Mouse (Mus musculus) granulocyte monocyte progenitor cell, adult 5-6 weeks (primary cell): ENCODE data around the gene Ephb2. TPM values are rescaled to one million over a fixed set of nuclear protein-coding genes. Genes with fewer than 3 reads are reported as not detected.

Experiments used
- ATAC-seq: replicated peaks from 2 replicates; pipeline ENCODE4 v1.8.0; 2016; ENCODE audit warnings: mild to moderate bottlenecking, moderate TSS enrichment, inconsistent platforms; ENCODE audit not compliant: poor library complexity, severe bottlenecking
- total RNA-seq, 2 experiments: library from RNA; stranded (forward) in 1 of 2; stranded (reverse) in 1 of 2; fragments of 200-712, 200-1000 nt in 1 of 2; fragments of >200 nt in 1 of 2; fragmentation: Nextera tagmentation in 1 of 2; gene quantifications; 2 replicates each; pipeline ENCODE4 v1.2.3; 2014 to 2017

Gene Ephb2
- total RNA-seq, 2 experiments from 2014 or later, result 0.47 to 0.57 TPM

DNA sequence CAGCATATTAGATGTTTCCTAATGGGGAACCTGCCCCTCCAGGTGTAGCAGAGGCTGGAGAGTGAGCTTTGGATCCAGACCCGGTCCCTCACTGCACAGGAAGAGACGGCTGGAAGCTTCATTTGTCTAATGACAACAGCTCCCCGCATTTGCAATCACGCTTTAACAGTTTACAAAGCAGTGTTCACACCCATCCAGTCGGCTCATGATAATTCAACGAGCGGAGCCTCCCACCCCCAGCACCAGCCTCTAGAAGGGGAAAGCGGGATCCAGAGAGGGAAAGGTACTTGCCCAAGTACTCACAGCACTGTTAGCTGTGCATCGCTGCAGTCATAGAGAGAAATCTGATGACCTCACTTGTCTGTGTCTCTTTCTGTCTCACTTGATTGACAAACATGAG is 2.7 kb upstream of the Ephb2 start:
- no peak for ATAC-seq

DNA sequence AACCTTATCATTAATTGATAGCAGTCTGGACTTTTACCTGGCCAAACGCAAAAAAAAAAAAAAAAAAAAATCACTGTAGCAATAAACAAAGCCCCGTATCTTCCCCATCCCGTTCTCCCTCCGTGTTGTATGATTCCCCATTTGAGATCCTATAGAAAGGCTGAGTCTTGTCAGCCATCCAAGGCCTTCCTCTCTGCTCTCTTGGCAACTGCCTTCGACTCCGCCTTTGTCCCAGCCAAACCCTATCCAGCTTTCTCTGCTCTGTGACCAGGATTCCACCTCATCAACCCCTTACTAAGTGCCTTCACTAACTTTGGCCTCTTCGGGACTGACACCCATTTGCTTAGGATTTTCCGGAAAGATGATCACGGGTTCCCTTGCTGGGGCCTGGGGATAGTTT is 2.2 kb upstream of the Ephb2 start:
- no peak for ATAC-seq

DNA sequence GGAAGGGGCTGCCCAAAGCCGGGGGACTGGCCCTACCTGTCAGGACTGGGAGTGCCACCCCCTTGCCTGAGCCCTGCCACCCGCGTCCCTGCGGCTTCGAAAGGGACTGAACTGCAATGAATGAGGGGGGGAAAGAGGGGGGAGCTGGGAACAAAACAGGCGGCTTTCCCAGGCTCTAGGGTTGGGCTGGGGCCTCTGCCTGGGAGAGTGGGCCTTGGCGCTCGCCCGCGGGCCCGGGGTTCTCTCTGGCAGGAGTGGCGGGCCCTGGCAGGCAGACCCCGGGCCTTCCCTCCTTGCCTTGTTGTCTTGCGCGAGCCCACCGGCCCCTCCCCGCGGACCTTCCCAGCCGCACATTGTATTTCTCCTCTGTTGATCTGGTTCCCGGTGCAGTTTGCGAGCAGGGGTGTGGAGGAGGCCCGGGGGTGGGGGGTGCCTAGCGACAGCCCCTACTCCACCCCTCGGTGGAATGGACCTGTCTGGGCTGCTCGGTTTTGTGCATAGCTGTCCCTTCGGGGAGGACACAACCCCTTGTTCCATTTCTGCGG is 671 bp upstream of the Ephb2 start:
- no peak for ATAC-seq

DNA sequence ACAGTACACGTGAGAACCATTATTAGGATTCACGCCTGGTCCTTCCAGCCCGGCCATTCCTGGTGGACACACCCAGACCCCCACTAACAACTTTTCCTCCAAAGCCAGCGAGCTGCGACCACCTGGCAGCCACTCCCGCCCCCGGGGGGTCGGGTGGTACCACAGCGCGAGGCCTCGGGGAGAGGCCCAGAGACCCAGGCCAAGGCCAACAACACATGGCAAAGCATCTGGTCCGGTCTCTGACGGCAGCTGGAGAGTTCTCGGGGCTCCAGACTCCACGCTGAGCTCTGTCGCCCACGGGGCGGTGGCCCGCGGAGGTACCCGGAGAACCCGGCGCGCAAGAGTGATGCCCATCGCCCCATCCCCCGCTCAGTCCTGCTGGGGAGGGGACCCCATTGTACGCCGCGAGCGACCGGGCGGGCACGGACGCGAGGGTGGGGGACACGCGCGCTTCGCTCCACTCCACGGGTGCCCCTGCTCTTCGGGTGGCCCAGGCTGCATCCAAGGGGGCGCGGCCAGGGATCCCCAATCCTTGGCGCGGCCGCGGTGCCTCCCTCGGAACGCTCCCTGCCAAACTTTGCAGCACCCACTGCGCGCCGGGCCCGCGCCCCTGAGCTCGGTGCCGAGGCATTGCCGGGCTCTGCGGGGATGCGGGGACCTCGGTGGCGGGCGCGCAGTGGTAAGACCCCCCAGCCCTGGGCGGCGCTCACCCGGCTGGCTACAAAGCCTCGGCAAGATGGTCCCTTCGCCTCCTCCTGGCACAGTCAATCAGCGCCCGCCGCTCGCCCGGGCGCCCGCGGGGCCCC is 770 bp downstream of the Ephb2 start:
- ATAC-seq, result no peak

DNA sequence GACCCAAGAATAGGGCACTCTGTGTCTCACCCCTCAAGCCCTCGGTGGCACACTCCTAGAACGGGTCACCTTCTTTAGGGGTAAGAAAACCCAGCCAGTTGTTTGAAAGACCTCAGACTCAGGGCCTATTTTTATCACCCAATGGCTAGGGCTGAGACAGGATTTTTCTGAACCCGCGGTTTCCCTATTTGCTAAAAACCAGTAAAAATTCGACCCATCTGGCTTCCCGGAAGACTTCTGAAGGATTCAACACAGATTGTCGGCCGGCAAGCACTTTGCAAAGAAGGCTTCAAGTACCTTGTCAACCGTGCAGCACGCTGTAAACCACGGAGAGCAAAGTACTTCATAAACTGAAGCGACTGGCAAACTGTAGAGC is 1.4 kb downstream of the Ephb2 start:
- no peak for ATAC-seq

DNA sequence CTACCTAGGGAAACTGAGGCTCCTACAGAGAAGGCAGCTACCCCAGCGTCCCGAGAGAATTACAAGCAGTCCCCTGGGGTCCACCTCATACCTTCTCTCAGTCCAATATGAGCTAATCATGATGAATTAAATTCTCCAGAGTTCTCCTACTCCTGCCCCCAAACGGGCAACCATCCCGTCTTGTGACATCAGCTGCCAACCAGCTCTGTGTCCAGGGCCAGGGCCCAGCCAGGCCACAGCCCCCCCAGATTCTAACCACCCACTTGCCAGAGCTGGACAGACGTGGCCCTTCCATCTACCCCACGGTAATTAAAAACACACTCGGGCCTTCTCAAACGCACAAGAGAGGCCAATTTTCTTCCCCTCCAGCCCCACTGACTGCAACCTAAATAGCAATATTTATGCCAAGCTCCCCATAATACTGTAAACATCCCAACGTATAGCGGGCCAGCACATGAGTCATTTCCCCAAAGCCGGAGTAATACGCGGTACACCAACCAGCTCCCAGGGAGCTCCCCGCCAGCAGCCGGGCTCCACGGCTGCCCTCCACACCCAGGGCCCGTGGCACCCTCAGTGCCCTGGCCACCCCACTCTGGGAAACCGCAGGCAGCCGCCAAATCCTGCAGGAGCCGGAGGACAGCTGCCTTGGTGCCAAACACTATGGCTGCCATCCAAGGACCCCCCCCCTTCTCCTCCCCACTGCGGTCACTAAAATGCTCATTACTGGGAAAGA is 2.0 kb downstream of the Ephb2 start:
- 0 out of 2 replicates have a peak, but pooled peaks have one; percentile 15 for ATAC-seq

DNA sequence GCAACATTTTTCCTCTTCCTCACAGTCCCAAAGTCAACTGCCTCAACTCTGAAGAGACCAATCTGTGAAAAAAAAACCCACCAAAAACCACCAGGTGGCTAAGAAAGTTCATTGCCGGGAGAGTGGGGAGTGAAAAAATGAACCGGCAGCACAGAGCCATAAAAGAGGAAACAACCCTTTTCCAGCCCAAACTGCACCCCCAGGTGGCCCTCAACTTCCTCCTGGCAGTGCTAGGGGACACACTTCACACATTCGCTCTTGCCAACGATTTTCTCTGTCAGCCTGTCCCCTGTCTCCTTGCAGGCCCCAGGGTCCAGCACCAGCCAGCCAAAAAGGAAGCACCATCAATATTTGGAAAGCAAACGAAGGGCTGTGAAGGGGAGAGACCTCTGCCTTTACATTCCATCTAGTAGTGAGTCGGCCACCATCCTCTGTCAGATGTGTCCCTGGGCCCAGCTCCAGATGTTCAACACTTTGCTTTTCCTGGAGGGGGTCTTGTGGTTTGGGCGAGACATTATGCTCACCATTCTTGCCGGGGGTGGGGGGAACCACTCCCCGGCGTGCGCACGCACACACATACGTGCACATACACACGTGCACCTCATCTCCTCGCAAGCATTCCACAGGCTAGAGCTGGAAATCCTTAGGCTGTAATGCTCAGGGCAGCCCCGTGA is 3.1 kb downstream of the Ephb2 start:
- peak; percentile 71 for ATAC-seq

DNA sequence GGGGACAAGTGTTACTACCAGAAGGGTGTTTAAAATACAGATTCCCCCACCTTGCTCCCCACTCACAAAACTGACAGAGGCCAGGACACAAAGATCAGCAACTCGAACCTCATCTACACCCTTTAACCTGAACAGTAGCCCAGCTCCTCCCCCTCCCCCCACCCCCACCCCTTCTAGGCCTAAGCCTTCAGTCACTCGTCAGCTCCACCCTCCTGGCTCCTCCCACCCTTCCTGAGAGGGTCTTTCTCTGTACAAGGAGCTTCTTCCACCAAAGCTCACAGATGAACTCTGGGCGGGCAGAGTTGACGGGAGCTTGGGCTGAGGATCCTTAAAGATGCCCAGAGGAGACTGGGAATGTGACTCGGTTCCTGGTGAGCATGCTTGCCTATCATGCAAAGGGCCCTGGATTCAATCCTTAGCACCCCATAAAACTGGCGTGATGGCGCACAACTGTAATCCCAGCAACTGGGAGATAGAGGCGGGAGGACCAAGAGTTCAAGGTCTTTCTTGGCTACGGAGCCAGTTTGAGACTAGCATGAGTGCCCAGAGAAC is 5.4 kb downstream of the Ephb2 start:
- ATAC-seq, result no peak

DNA sequence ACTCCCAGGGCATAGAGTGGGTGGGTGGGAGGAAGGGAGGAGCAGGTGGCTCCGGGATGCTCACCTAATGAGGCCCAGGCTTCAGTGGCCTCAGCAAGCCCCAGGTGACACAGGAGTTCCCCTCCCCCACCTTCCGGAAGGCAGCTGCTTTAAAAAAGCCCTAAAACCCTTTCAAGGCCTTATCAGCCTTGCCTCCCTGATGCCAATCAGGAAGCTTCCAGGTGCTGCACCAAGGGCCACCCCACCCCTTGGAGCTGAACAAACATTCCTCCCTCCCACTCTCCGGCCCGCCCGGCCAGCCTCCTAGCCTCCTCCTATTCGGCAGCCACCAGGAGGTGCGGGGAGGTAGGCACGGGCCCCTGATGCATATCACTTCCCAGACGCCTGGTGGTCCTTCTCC is 6.0 kb downstream of the Ephb2 start:
- no peak for ATAC-seq

DNA sequence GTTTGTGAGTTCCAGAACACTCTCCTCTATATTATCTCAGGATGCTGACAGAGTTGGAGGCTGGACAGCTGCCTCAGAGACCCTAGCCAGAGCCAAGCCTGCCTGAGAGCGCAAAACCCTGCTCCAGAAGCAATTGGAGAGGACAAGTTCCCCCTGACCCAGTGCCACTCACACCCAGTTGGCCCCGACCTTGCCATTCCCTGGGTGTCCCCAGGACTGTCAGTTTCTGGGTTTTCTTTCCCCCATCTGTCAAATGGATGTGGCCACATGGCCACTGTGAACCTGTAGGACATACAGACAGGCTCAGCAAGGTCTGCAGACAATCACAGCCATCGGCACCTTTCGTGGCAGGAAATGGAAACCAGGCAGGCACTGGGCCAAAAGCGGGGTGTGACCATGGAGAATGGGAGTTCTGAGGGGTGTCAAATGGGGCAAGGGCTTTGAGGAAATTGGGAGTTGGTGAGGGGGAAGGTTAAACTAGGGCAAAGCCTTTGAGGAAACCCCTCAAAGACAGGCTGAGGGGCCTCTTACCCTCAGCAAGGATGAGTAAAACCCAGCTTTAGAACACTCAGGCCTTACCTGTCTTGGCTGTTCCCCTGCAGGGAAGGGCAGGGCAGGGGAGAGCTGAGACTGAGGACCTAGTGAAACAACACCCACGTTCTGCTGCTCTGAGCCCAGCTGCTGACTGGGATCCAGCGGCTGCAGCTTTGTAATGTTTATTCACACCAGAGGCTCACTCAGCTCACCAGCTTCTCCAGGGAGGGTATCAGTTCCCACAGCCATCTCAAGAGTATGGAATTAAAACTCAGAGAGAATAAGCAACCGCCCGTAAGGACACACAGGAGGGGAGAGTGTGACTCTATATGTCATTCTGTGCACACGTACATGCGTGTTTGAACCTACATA is 6.9 kb downstream of the Ephb2 start:
- no peak for ATAC-seq

DNA sequence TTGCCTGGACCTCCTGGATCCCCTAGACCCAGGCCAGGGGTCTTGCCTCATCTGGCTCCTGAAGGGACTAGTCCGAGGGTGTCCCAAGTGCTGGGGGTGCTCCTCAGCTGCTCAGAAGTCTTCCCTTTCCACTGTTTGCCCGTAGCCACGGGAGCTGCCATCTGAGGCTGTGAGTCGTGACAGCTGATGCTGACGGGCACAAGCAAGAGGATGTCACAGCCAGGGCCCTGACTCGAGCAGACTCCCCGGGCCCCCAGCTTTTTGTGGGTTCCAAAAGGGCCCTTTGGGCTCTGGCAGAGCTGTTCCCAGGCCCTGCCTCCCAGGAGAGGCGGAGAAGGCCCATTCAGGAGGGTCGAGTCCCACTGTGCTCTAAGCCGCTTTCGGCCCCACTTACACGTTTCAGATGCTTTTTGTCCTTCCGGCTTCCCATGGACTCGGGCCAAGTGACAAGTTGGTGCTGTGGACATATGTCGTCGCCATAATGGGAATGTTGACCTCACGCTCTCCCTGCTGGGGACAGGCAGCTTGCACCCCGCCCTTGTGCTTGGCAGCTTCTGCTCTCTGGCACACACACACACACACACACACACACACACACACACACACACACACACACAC is 10.7 kb downstream of the Ephb2 start:
- no peak for ATAC-seq

DNA sequence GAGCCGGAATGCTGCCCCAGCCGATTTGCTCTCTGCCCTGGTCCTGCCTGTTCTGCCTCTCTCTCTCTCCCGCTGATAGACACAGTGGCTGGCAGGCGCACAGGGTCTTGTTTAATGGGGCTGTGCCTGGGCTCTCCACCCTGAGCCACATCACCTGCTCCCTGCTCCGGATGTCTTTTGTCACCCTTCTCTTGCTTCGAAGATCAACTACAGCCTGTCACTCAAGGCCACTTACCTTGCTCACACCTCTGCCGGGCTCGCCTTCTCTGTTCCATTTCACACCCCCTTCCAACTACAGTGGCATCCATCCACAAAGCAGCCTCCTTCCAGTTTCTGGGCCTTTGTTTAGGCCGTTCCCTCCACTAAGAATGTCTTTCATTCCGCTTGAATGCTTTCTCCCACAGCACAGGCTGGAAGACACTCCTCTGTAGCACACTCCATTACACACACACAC is 15.7 kb downstream of the Ephb2 start:
- no peak for ATAC-seq

DNA sequence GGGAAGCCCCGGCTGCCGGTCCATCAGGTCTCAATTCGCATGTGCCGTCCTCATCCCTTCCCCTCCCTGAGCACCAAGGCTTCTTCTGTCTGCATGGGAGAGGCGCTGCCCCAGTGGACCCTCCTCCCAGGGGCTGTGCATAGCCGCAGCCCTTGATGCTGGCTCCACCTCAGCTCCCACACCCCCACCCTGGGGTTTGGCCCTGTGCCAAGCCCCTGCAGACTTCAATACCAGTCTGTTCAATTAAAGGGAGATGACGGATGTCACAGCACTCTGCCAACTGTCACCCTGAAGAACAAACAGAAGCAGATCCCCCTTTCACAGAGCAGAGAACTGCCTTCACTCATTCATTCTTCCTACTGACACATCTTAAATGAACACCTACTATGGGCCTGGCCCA is 19.1 kb downstream of the Ephb2 start:
- no peak; the same call in 1 of the 2 replicates for ATAC-seq

DNA sequence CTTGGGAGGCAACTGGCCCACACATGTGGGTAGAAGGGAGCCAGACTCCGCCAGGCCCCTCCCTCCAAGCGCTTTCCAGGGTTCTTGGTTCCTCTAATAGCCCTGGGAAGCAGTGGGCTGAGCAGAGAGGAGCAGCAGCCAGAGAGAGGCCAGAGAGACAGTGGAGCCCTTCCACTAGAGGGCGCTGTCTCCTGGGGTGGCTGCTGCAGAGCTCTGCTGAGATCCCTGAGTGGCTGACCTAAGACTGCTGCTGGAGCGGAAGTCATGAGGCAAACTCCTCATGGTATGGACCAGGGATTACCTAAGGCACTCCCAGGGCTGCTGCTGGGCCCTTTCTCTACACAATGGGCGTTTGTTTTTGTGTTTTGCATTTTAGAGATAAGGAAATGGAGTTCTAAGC is 20.4 kb downstream of the Ephb2 start:
- peak; percentile 61 for ATAC-seq

DNA sequence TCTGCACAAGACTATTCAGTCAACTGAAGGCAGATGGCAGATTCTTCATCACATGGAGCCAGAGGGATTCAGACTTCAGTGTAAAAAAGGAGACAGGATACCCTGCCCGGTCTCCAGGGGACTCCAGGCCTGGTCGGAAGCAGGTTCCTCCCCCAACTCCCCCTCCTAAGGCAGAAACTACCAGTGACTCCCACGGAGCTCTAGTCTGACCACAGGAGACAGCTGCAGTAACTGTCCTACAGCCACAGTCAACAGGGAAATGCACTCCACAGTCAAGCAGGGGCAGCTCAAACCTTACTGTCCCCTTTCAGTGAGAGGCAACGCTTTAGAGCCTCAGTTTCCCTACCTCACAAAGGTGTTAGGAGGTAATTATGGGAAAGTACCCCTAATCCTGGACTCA is 23.2 kb downstream of the Ephb2 start:
- ATAC-seq, result no peak; the same call in 1 of the 2 replicates

DNA sequence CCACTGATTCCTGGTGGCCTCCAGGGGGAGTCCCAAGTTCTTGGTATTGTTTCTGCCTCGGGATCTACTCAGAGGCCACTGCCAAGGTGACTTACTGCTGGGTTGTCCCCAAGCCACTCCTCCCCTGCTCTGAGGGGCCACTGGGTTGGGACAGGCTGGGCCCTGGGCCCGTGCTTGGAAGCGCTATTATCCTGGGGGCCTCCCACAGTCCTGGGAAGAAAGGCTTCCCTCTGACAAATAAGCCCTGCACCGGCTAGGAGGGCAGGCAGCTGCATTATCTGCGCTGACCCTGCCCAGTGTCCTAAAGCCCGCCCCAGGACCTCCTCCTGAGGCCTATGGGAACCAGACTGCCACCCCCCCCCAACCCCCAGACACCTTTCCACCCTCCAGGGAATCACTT is 24.2 kb downstream of the Ephb2 start:
- ATAC-seq, result no peak

DNA sequence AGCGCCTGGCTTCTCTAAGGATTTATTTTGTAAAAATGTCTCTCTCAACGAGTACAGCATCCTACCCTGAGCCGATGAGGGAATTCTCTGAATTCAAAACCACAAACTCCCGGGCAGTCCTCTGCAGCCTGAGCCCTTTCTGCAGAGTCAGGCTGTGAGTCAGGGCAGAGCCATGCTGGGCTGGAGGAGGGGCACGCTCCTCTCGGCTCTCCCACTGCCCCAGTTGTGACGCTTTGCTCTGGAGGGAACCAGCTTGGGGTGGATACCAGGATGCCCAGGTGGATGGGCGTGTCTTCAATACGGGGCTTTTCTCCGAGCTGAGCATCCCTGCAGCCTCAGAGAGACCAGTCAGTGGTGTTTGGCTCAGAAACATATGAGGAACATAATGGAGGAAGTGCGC is 27.3 kb downstream of the Ephb2 start:
- ATAC-seq, result peak; percentile 29

DNA sequence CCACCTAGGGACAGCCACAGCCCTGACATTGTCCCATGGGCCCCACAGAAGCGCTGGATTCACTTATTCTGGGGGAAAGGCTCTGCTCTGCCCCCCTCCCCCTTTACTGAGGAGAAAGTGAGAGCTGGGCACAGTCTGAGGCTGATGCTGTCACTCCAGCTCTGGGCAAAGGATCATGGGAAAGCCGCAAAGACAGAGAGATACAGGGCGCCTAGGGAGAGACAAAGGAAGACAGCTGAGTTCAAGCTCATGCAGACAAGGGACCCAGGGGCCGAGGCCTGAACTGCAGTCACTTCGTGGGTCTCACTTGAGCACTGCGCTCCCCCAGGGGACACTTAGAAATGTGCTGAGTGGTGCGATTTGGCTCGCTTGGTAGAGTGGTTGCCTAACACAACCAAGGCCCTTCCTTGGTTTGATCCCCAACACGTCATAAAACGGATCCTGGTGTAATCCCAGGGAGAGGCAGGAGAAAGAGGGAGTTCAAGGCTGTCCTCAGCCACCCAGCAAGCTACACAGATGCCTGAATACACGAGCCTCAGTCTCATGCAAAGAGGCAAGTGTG is 28.3 kb downstream of the Ephb2 start:
- ATAC-seq, result no peak

DNA sequence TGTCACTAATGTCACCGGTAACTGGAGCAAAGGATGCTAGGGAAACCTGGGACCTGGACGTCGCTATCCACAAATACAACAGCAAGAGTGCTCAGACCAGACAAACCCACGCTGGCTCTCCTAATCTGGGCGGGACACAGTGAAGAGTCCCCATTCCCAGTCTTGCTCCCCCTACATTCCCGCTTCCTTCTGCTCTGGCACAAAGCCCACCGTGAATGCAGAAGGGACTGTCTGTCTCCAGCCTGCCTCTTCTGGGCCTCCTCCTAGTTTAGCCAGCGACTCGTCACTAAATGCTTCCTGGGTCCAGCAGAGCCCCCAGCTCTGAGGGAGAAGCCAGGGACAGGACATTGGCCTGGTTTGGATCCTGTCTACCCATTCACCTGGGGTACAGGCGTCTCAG is 29.5 kb downstream of the Ephb2 start:
- ATAC-seq, result no peak
